Comparison of ENCODE assay signal across 10 mouse cellular contexts in genomic region chr13:70635591-70635990, GRCm38 (mm10). TPM values are rescaled to one million over a fixed set of nuclear protein-coding genes. Genes with fewer than 3 reads are reported as not detected.
DNase-seq lines count a peak whose midpoint lies in the region; ATAC-seq and TF ChIP-seq lines count a peak whose summit lies in the region.
"Had no signal": no experiment of that assay in that cellular context is flagged by ENCODE, and none has a peak within 500 bp of the region (broad histone marks: within the 10 kb centered on the region; RNA-seq: fewer than 3 reads in every experiment).

No protein-coding gene starts in this region.

- no peak for DNase-seq in kidney, postnatal 0 days (ENCODE audit: low spot score)
- no peak for DNase-seq in kidney, postnatal 14 days
- DNase-seq in cerebellum, adult 8-10 months = no peak
- no peak for DNase-seq in gastrocnemius, postnatal 14 days
- DNase-seq: adrenal gland, adult 8-10 months; cerebellum, adult 9-11 months; heart, postnatal 36 days had no signal

- no peak overlapping the region for H3K4me3 ChIP-seq in kidney, postnatal 0 days (replicated peaks; ENCODE audit: low read depth, low read length)
- H3K4me3 ChIP-seq in embryonic facial prominence, embryonic 15.5 days (replicated peaks) = peak overlapping the region; percentile 78; the same call in 1 of the 2 replicates
- H3K4me3 ChIP-seq in hindbrain, embryonic 15.5 days = peak overlapping the region; percentile 96; the same call in 1 of the 2 replicates
- no peak overlapping the region for H3K4me3 ChIP-seq in midbrain, embryonic 16.5 days (ENCODE audit: low read depth, low read length)

- ATAC-seq in kidney, postnatal 0 days (replicated peaks; ENCODE audit: low FRiP score, low read depth) = no peak
- ATAC-seq in embryonic facial prominence, embryonic 15.5 days (ENCODE audit: insufficient number of reproducible peaks, low FRiP score, low TSS enrichment, low read depth) = no peak
- no peak for ATAC-seq in hindbrain, embryonic 15.5 days (ENCODE audit: low FRiP score, low read depth)
- ATAC-seq in midbrain, embryonic 16.5 days = no peak

- H3K9me3 ChIP-seq in kidney, postnatal 0 days (replicated peaks; ENCODE audit: low read length) = no peaks in the 10 kb centered on the region
- H3K9me3 ChIP-seq in embryonic facial prominence, embryonic 15.5 days (replicated peaks) = no peaks in the 10 kb centered on the region
- H3K9me3 ChIP-seq in hindbrain, embryonic 15.5 days = no peaks in the 10 kb centered on the region
- H3K9me3 ChIP-seq in midbrain, embryonic 16.5 days (replicated peaks; ENCODE audit: control insufficient read depth, low read length, poor library complexity, severe bottlenecking) = no peaks in the 10 kb centered on the region

- no peaks in the 10 kb centered on the region for H3K27me3 ChIP-seq in kidney, postnatal 0 days (ENCODE audit: insufficient read depth, low read length)
- no peaks in the 10 kb centered on the region for H3K27me3 ChIP-seq in embryonic facial prominence, embryonic 15.5 days
- H3K27me3 ChIP-seq in hindbrain, embryonic 15.5 days = no peaks in the 10 kb centered on the region
- H3K27me3 ChIP-seq in midbrain, embryonic 16.5 days (ENCODE audit: control insufficient read depth, insufficient read depth, low read depth, low read length) = no peaks in the 10 kb centered on the region

- intact Hi-C loops in gastrocnemius, postnatal 14 days (cut with DNase I; ENCODE audit: low total_unique reads) = no loop called here

- 35% methylated on average over 2 of the region's 2 CpGs for WGBS in kidney, postnatal 0 days
- 72% methylated on average over 2 of the region's 2 CpGs for WGBS in embryonic facial prominence, embryonic 15.5 days
- 51% methylated on average over 2 of the region's 2 CpGs for WGBS in hindbrain, embryonic 15.5 days
- WGBS in midbrain, embryonic 16.5 days = 64% methylated on average over 2 of the region's 2 CpGs

- TF ChIP-seq CTCF in kidney, postnatal 0 days (IDR thresholded peaks at IDR 0.05; ENCODE audit: low read depth) = no peak

- H3K36me3 ChIP-seq in kidney, postnatal 0 days (ENCODE audit: insufficient read depth, low read length) = no peaks in the 10 kb centered on the region
- H3K36me3 ChIP-seq in embryonic facial prominence, embryonic 15.5 days = no peaks in the 10 kb centered on the region
- no peaks in the 10 kb centered on the region for H3K36me3 ChIP-seq in hindbrain, embryonic 15.5 days
- H3K36me3 ChIP-seq in midbrain, embryonic 16.5 days (ENCODE audit: control insufficient read depth, insufficient read depth, low read length) = no peaks in the 10 kb centered on the region

- 0 out of 2 replicates have a peak overlapping the region, but pooled peaks have one; percentile 4 for H3K9ac ChIP-seq in kidney, postnatal 0 days (ENCODE audit: low read depth, low read length)
- no peak overlapping the region for H3K9ac ChIP-seq in embryonic facial prominence, embryonic 15.5 days
- H3K9ac ChIP-seq in hindbrain, embryonic 15.5 days = no peak overlapping the region
- no peak overlapping the region for H3K9ac ChIP-seq in midbrain, embryonic 16.5 days (ENCODE audit: low read depth, low read length)

- H3K4me2 ChIP-seq in kidney, postnatal 0 days (ENCODE audit: low read length) = peak overlapping the region; percentile 84; the same call in 1 of the 2 replicates
- peak overlapping the region; percentile 78 for H3K4me2 ChIP-seq in embryonic facial prominence, embryonic 15.5 days (replicated peaks)
- H3K4me2 ChIP-seq in hindbrain, embryonic 15.5 days = peak overlapping the region; percentile 68
- peak overlapping the region; percentile 83 for H3K4me2 ChIP-seq in midbrain, embryonic 16.5 days (ENCODE audit: low read length)

- H3K4me1 ChIP-seq in kidney, postnatal 0 days (replicated peaks; ENCODE audit: insufficient read depth, low read length) = peaks cover 19% of the 10 kb centered on the region; the same call in 1 of the 2 replicates
- peaks cover 20% of the 10 kb centered on the region for H3K4me1 ChIP-seq in embryonic facial prominence, embryonic 15.5 days
- peaks cover 34% of the 10 kb centered on the region for H3K4me1 ChIP-seq in hindbrain, embryonic 15.5 days (replicated peaks)
- peaks cover 26% of the 10 kb centered on the region for H3K4me1 ChIP-seq in midbrain, embryonic 16.5 days (ENCODE audit: control insufficient read depth, insufficient read depth, low read length)

- no peak overlapping the region for H3K27ac ChIP-seq in kidney, postnatal 0 days
- no peak overlapping the region for H3K27ac ChIP-seq in embryonic facial prominence, embryonic 15.5 days (replicated peaks)
- no peak overlapping the region for H3K27ac ChIP-seq in hindbrain, embryonic 15.5 days (replicated peaks)
- H3K27ac ChIP-seq in midbrain, embryonic 16.5 days (ENCODE audit: low read length) = no peak overlapping the region

RNA-seq across cellular contexts. Expression of gene Ice1, which starts 1.8 kb away (rescaled TPM):
- polyA plus RNA-seq in kidney, postnatal 0 days (2015; fragmentation: Nextera tagmentation; extraction: Ambion mirVana) = 14.7 and 17.9 TPM in 2 replicates
- 16.0 and 19.0 TPM in 2 replicates for polyA plus RNA-seq in embryonic facial prominence, embryonic 15.5 days (2015; fragmentation: Nextera tagmentation; extraction: Ambion mirVana)
- 29.7 and 32.4 TPM in 2 replicates for polyA plus RNA-seq in hindbrain, embryonic 15.5 days (2015; fragmentation: Nextera tagmentation; extraction: Ambion mirVana)
- 35.1 and 38.2 TPM in 2 replicates for polyA plus RNA-seq in midbrain, embryonic 16.5 days (2015; fragmentation: Nextera tagmentation; extraction: Ambion mirVana)
- total RNA-seq in gastrocnemius, postnatal 14 days (2021) = 10 to 100 TPM; 16.3 to 17.9 TPM

Comparison
In these comparisons a context has a peak if more than half of its experiments do, and no peak if none do; other contexts are left out.
1. H3K4me3 ChIP-seq: peak in embryonic facial prominence, embryonic 15.5 days (single experiment) and hindbrain, embryonic 15.5 days (single experiment); none in kidney, postnatal 0 days (single experiment) and midbrain, embryonic 16.5 days (single experiment).
2. Peak in every context shown above with its lines, with median percentiles within 50 percentile points of each other: H3K4me2 ChIP-seq.